Mouse (Mus musculus) 3134 (cell line): Measurements from ENCODE around the gene Nudc.

Source experiments
- DNase-seq: peaks from one replicate; pipeline ENCODE4 v3.0.0-alpha.2; 2011; ENCODE audit warnings: low spot score; ENCODE audit not compliant: insufficient read length; ENCODE audit errors: extremely low read depth

Nudc gene

GRCm38 (mm10) chr4:133494432-133494831 is 51.4 kb downstream of the Nudc start:
- peak; percentile 80 for DNase-seq

- peak; percentile 50 for DNase-seq
These were observed 51.9 kb downstream of the Nudc start for GRCm38 (mm10) chr4:133493895-133494294.

GRCm38 (mm10) chr4:133491800-133492199 is 54.0 kb downstream of the Nudc start:
- DNase-seq, result no peak

GRCm38 (mm10) chr4:133489489-133490245 is 56.1 kb downstream of the Nudc start:
- DNase-seq, result no peak

- DNase-seq, result no peak
These were observed 57.0 kb downstream of the Nudc start for GRCm38 (mm10) chr4:133488619-133489392.

- DNase-seq, result no peak
These were observed 59.0 kb downstream of the Nudc start for GRCm38 (mm10) chr4:133486673-133487357.

- DNase-seq, result no peak
These were observed 59.9 kb downstream of the Nudc start for GRCm38 (mm10) chr4:133485691-133486425.

GRCm38 (mm10) chr4:133484266-133485025 is 61.4 kb downstream of the Nudc start:
- DNase-seq, result no peak
